Mouse (Mus musculus) right cerebral cortex, postnatal 4 days (tissue): Measurements from ENCODE around the gene Selplg.

Source experiments
- DNase-seq: peaks from one replicate; pipeline ENCODE4 v3.0.0-alpha.2; 2022

Gene Selplg

DNA sequence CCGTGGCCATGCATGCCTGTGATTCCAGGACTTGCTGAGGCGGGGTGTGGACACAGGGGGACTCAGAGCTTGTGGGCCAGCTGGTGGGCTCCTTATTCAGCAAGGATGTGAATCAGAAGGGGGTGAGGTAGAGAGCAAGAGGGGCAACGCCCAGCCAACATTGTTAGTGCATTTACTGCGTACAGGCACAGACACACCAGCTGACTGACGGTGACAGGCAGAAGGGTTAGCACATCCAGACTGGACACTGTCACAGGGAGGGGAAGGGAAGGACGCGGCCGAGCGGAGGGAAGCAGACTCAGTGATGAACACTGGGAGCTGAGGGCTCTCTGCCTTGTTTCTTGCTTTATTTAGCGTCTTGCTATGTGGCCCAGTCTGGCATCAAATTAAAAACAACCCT lies 21.1 kb upstream of the Selplg start:
- DNase-seq, result no peak

GRCm38 (mm10) chr5:113852463-113852862 lies 20.0 kb upstream of the Selplg start:
- DNase-seq, result no peak

GRCm38 (mm10) chr5:113850680-113851230 lies 18.3 kb upstream of the Selplg start:
- DNase-seq, result no peak

DNA sequence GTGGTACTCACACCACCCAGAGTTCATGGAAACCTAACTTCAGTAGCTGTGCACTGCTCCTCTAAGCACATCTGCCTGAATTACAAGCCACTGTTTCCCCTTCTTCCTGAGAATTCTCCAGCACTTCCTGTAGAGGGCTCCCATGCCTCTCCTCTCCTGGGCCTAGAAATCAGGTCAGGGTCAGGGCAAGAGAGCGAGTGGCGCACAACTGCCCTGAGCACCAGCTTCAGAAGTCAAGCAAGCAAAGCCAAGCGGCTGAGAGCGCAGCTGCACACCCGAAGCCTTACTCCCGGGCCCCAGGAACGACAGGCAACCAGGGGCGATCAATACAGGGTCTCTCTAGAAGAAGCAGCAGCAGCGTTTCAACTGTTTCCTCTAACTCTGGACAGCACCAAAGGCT lies 15.2 kb upstream of the Selplg start:
- no peak for DNase-seq

DNA sequence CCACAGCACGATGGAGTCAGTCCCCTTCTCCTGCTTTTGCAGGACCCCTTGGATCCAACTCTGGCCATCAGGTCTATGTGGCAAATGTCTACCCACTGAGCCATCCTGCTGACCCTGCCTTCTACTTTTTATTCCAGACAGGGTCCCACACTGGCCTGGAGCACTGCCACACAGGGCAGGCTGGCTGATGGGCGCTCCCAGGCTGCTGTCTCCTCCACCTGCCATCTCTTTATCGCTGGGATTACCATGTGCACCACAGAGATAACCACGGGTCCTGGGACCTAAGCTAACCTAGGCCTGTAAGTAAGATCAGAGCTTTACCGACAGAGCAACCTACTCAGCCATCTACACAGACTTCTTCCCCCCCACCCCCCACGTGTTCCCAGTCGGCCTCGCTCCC lies 14.2 kb upstream of the Selplg start:
- no peak for DNase-seq

- no peak for DNase-seq
Observed at GRCm38 (mm10) chr5:113845627-113846026, 13.2 kb upstream of the Selplg start.

- peak; percentile 71 for DNase-seq
Observed at GRCm38 (mm10) chr5:113844721-113845120, 12.3 kb upstream of the Selplg start.

- no peak for DNase-seq
Observed at GRCm38 (mm10) chr5:113844106-113844505, 11.7 kb upstream of the Selplg start.

DNA sequence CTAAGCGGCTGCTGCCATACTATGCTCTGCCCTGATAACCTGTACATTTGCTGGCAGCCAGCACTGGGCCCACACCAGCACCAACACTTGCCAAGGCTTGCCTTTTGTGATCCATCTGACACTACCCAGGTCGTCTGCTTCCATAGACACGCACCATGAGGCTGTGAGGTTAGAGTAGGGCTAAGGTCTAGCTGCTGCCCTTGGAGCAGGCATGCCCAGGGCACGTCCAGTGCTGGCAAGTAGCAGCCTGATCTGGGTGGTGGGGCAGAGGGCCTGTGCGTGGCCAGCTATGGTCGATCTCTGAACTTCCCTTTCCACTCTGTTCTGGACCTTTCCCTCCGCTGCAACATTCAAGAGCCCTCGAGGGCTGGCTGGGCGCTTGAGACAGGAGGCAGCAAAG lies 10.5 kb upstream of the Selplg start:
- DNase-seq, result no peak

DNA sequence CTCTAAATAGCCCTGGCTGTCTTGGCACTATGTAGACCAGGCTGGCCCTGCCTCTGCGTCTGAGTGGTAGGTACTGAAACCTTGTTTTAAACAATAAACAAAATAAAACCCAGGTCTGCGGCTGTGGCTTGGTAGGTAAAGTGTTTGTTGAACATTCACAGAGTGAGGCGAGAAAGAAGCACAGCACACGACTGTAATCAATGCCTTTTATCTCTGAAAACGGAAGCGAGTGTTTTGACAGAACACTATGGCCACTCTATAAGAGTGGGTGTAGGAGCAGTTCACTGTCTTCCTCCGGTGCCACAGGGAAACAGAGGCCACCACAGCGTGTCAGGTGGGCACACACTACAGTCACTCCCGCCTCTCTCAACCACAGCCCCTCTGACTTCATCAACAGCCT lies 9.8 kb upstream of the Selplg start:
- no peak for DNase-seq

- DNase-seq, result no peak
Observed at GRCm38 (mm10) chr5:113841243-113842225, 9.1 kb upstream of the Selplg start.

GRCm38 (mm10) chr5:113840443-113840842 lies 8.0 kb upstream of the Selplg start:
- no peak for DNase-seq

- no peak for DNase-seq
Observed at GRCm38 (mm10) chr5:113836961-113837360, 4.5 kb upstream of the Selplg start.

GRCm38 (mm10) chr5:113833316-113833947 lies 988 bp upstream of the Selplg start:
- no peak for DNase-seq

GRCm38 (mm10) chr5:113831741-113832140 lies 703 bp downstream of the Selplg start:
- no peak for DNase-seq

- no peak for DNase-seq
Observed at GRCm38 (mm10) chr5:113830796-113831195, 1.6 kb downstream of the Selplg start.

DNA sequence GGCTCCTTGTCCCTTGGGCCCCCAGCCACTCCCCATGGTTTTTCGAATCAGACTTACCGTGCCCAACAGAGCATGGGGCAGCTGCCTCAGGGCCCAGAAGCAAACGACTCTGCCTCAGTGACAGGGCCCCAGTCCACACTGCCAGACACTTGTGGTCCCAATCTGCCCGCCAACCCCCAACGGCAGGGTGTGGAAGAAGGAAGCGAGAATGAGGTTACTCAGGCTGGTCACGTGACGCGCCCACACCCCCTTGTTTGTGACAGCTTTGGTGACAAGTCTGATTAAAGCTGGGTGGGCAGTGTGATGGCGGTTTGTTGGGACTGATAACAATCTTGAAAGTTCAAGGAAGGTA lies 2.2 kb downstream of the Selplg start:
- no peak for DNase-seq

DNA sequence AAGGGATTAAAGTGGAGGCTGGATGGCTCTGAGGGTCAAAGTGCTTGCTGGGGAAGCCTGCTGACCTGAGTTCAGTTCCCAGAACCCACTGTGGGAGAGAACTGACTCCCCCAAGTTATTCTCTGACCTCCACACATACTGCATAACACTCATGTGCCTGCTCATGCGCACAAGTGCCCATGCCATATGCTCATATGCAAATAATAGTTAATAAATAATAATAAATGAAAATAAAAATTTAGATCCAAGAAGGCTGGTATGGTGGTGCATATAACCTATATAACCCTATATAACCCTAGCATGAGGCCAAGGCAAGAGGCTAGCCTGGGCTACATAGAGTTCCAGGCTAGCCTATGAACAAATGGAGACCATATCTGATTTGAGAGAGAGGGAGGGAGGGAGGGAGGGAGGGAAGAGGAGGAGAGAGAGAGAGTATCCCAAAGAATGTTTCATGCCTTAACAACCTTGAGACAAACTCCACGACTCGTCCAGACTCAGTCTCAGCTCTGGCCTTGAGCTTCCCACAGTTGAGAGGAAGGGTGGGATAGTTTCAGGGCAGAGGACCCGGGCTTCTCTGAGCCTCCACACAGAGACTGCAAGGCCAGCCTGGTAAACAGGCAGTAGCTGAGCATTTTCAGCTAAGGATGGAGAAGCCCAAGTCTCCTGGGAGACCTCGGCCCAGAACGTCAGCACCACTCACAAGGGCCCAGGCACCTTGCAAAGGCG lies 2.7 kb downstream of the Selplg start:
- DNase-seq, result no peak

- no peak for DNase-seq
Observed at GRCm38 (mm10) chr5:113828481-113828880, 4.0 kb downstream of the Selplg start.

- no peak for DNase-seq
Observed at GRCm38 (mm10) chr5:113827991-113828411, 4.4 kb downstream of the Selplg start.

DNA sequence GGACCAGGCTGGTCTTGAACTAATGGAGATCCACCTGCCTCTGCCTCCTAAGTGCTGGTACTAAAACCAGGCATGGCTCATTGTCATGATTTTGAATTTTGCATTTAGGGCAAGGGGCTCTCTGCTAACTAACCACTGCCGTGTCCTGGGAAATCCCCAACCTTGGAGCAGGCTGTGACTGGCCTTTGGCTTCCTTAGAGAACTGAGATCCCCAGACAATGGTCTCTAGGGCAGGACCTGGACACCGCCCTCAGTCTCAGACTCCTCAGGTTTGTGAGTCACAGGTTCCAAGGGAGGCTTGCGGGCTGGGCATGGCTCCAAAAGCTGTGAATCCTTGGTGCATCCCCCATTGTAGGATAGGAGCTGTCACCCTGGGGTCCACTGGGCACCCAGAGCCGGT lies 5.8 kb downstream of the Selplg start:
- no peak for DNase-seq

GRCm38 (mm10) chr5:113825558-113825957 lies 6.9 kb downstream of the Selplg start:
- DNase-seq, result no peak

GRCm38 (mm10) chr5:113824228-113824627 lies 8.2 kb downstream of the Selplg start:
- no peak for DNase-seq
